Mouse (Mus musculus) embryonic stem cell, embryonic (primary cell): Measurements from ENCODE around the gene Wnt9a.

Source experiments
- CTCF ChIA-PET, 4 experiments: fragments of 300-600 bp in 2 of 4; fragments of 350-600 bp in 2 of 4; sonication (Branson Sonifier 250); formaldehyde crosslinking; loops; one replicate each; lab custom pipeline; 2022; ENCODE audit warnings: inconsistent platforms in 2 of 4; lab: Charles Lee
- POLR2A ChIA-PET, 4 experiments: fragments of 300-600 bp in 2 of 4; fragments of 350-600 bp in 2 of 4; sonication (Branson Sonifier 250); formaldehyde crosslinking; loops; one replicate each; lab custom pipeline; 2022; ENCODE audit warnings: antibody characterized with exemption in 4 of 4, inconsistent platforms in 1 of 4; lab: Charles Lee

Wnt9a gene

GRCm38 (mm10) chr11:59306461-59307421 lies at the start of gene Wnt9a:
Gene Wnt9a (plus strand): TSS chr11:59306928.
- ChIA-PET POLR2A (interaction anchor here (0.6 to 5.3 kb wide), 34 partner anchors 16 to 1101 kb away, joined by 3 to 33 read pairs (median 4); partner anchors contain the start of genes Wnt3a (in 2 of the 4), Zfp867 (in 2 of the 4), Iba57 (in 1 of the 4) and Jmjd4 (in 1 of the 4)), CTCF (interaction anchor here (0.7 to 3.3 kb wide), 24 partner anchors 9 to 472 kb away, joined by 3 to 22 read pairs (median 3); partner anchors contain the start of genes Zfp867 (in 1 of the 4) and Zkscan17 (in 1 of the 4))

GRCm38 (mm10) chr11:59259647-59260046 lies 47.1 kb upstream of the Wnt9a start:
- CTCF ChIA-PET, result no interaction called here
- POLR2A ChIA-PET, result interaction anchor here in 2 of 4 experiments (0.8 to 2.0 kb wide), 5 partner anchors 10 to 31 kb away, joined by 3 to 10 read pairs (median 4); partner anchors contain the start of gene Wnt3a (in 1 of the 2)

DNA sequence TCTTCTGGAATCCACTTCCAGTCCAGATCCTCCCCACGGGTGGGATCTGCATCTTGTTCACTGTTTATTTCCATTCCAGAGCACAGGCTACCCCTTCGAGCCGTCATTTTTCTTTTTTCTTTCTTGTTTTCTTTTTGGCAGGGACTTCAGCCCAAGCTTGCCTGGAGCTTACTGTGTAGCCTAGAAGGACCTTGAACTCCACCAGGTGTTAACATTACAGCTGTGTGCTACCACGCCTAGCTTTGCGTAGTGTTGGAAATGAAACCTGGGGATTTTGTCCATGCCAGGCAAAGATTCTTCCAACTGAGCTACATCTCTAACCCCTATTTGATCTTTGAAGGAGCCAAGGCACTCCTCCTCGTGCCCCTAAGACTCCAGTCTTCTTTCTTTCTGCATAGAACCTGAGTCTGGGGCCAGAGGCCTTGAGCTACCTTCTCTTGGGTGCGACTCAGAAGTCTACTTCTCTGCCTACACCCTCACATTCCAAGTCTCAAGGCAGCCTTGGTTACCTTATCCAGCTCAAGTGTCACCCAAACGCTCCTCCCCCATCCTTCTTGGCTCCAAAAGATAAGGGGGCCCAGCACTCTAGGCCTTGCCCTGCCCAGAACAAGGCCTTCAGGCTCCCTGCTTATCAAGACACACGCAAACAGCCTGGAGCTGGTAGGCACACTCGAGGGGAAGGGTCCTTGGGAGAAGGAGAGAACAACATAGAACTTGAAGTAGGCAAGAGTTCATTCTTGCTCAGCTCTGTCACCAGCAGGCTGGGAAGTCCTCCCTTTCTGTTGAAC lies 45.8 kb upstream of the Wnt9a start:
- ChIA-PET POLR2A (interaction anchor here in 3 of 4 experiments (0.5 to 2.0 kb wide), 11 partner anchors 9 to 1456 kb away, joined by 3 to 10 read pairs (median 3); partner anchors contain the start of gene Wnt3a (in 1 of the 3)), CTCF (interaction anchor here in 3 of 4 experiments (0.8 to 1.6 kb wide), 5 partner anchors 10 to 33 kb away, joined by 3 to 5 read pairs (median 4); no protein-coding TSS in a partner anchor)

- ChIA-PET POLR2A (interaction anchor here in 1 of 4 experiments (1.8 kb wide), 1 partner anchor 20 kb away, joined by 4 read pairs; no protein-coding TSS in a partner anchor), CTCF (no interaction called here)
These were observed 44.4 kb upstream of the Wnt9a start for GRCm38 (mm10) chr11:59262308-59262707.

DNA sequence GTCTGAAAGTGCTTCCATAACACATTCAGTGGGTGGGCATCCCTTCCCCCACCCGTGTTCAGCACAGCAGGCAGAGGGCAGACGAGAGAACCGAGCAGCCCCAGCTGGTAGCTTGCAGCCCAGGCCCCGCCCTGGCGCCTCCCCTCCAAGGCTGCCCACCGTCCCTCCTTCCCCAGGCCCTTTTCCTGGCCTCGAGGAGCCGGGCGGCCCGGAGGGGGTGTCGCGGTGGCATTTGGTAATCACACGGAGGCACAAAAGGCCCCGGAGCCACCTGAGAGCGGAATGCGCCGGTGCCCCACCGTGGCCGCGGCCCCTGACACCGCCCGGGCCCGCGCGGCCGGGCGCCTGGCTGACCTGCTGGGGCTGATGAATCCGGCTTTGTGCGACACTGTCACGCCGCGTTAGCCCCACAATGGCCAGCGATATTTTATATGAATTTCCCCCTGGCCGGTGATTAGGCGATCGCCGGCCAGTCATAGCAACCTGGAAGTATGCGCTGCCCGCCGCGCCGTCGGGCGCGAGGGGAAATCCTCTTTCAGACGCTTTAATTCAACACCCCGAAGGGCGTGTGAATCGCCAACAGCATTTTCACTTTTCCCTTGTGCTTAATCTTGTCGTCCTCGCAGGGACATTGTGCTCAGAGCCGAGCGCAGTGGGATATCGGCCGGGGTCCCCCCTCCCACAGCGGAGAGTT lies 42.7 kb upstream of the Wnt9a start:
- POLR2A ChIA-PET, result interaction anchor here in 2 of 4 experiments (0.8 to 1.8 kb wide), 2 partner anchors 18 to 20 kb away, joined by 3 to 4 read pairs; no protein-coding TSS in a partner anchor
- CTCF ChIA-PET, result interaction anchor here in 1 of 4 experiments (0.9 kb wide), 1 partner anchor 25 kb away, joined by 3 read pairs; no protein-coding TSS in a partner anchor

DNA sequence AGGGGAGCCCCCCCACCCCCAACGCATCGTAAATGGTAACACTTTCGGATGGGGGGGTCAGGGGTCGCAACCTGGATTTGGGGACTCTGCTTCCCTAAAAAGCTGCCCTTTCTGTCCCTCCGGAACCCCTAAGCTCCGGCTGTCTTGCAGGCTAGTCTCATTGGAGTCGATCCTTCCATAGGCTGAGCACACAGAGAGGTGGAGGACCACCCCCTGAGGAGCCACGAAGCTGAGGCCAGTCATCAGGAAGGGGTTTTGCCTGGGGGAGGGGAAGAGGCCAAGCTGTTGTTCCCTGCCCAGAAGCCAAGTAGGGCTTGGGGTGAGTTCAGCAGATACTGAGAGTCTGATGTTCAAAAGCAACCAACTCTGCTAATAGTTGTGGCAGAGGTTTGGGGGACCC lies 42.1 kb upstream of the Wnt9a start:
- POLR2A ChIA-PET, result interaction anchor here in 2 of 4 experiments (0.8 to 1.5 kb wide), 3 partner anchors 15 to 37 kb away, joined by 3 to 4 read pairs (median 3); partner anchors contain the start of gene Arf1 (in 1 of the 2)
- CTCF ChIA-PET, result interaction anchor here in 2 of 4 experiments (0.7 to 0.9 kb wide), 2 partner anchors 25 to 26 kb away, joined by 3 read pairs; no protein-coding TSS in a partner anchor

DNA sequence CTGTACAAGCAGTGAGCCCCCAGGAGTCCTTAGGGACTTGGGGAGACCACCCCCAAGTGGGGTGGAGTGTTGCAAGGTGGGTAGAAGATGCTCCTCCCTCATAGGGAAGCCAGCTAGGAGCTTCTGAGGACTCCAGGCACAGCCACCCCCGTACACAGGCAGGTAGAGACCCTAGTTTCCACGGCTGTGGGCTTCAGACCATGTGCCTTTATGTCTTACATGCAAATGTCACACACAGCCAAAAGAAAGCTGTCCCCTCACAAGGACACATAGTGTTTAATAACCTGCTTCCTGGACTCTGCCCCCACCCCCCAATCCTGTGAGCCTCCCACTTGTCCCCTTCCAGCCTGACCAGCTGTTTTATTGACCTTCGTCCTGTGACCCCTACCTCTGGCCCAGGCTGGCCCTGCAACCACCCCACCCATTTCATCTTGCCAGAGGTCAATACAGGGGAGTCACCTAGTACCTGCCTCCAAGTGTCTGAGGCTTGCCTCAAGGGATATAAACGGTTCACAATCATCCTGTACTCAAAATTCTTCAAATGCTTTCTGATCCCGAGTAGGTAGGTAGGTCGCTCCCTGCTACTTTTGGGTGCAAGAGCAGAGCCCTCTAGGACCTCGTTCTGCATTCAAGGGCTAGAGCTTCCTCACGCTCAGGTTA lies 41.4 kb upstream of the Wnt9a start:
- POLR2A ChIA-PET, result interaction anchor here in 3 of 4 experiments (0.7 to 1.5 kb wide), 5 partner anchors 16 to 37 kb away, joined by 3 to 4 read pairs (median 3); partner anchors contain the start of gene Arf1 (in 1 of the 3)
- CTCF ChIA-PET, result interaction anchor here in 1 of 4 experiments (0.7 kb wide), 1 partner anchor 26 kb away, joined by 3 read pairs; no protein-coding TSS in a partner anchor

GRCm38 (mm10) chr11:59266727-59267126 lies 40.0 kb upstream of the Wnt9a start:
- CTCF ChIA-PET, result interaction anchor here in 1 of 4 experiments (1.1 kb wide), 1 partner anchor 47 kb away, joined by 3 read pairs; no protein-coding TSS in a partner anchor
- POLR2A ChIA-PET, result no interaction called here

DNA sequence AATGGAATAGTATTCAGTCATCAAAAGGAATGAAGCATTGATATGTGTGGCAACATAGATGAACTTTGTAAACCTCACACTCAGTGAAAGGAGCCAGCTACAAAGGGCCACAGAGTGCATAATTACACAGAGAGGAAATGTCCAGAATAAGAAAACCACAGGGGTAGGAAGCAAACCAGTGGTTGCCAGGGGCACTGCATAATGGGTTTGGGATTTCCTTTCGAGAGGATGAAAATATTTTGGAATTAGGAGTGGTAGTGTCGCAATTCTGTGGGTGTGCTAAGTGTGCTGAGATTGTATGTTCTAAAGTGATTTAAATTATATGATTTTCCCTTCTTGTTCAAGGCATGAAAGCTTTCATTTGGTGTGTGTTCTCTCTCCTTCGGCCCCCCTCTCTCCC lies 32.5 kb upstream of the Wnt9a start:
- POLR2A ChIA-PET, result no interaction called here
- CTCF ChIA-PET, result no interaction called here

- POLR2A ChIA-PET, result no interaction called here
These were observed 29.9 kb upstream of the Wnt9a start for GRCm38 (mm10) chr11:59276877-59277276.

GRCm38 (mm10) chr11:59278047-59278446 lies 28.7 kb upstream of the Wnt9a start:
- ChIA-PET CTCF (interaction anchor here in 1 of 4 experiments (0.5 kb wide), 1 partner anchor 1203 kb away, joined by 6 read pairs; no protein-coding TSS in a partner anchor), POLR2A (interaction anchor here in 2 of 4 experiments (1.6 to 1.9 kb wide), 2 partner anchors 13 to 28 kb away, joined by 3 to 6 read pairs; partner anchors contain the start of gene Wnt3a (in 1 of the 2))

More at GRCm38 (mm10) chr11:59276877-59277276, 29.9 kb upstream of the Wnt9a start:
- CTCF ChIA-PET, result interaction anchor here in 1 of 4 experiments (0.7 kb wide), 1 partner anchor 26 kb away, joined by 4 read pairs; no protein-coding TSS in a partner anchor

DNA sequence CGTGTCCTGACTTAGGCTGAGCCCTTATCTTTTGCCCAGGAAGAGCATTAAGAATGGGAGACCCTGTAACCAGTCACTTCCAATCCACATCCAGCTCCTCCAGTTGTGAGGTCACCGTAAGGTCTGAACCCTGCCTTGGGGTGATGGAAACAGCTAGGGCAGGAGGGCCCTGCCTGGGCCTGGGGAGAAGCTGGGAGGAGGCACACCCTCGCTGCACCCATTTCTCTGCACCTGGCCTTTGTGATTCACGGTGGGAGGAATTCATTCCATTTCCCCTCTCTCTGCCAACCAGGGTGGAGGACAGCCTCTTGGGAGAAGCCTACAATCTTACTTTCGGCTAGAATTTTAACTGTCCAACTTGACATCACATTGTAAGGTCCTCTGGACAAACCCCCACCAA lies 24.6 kb upstream of the Wnt9a start:
- ChIA-PET POLR2A (interaction anchor here in 2 of 4 experiments (0.7 to 1.5 kb wide), 8 partner anchors 10 to 44 kb away, joined by 3 to 6 read pairs (median 3); no protein-coding TSS in a partner anchor), CTCF (interaction anchor here in 2 of 4 experiments (0.6 to 2.0 kb wide), 3 partner anchors 12 to 43 kb away, joined by 5 to 6 read pairs (median 5); no protein-coding TSS in a partner anchor)

DNA sequence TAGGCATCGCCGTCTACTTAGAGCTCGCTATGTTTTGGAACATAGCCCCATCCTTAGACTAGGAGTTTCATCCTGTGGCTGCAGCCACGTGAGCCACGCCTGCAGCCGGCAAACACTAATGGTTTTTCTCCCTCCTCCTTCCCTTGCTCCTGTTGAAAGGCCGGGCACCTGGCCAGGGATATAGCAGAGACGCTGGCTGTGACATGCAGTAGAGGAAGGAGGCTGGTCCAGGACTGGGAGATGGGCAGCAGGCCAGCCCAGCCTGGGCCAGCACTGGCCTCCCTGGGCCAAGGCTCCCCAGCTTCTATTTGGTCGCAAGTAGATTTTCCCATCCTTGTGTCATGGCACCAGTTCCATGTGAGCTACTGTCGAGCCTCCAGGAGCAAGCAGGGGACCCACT lies 23.8 kb upstream of the Wnt9a start:
- CTCF ChIA-PET, result interaction anchor here in 3 of 4 experiments (0.7 to 2.0 kb wide), 3 partner anchors 15 to 44 kb away, joined by 3 to 6 read pairs (median 4); no protein-coding TSS in a partner anchor
- POLR2A ChIA-PET, result interaction anchor here in 2 of 4 experiments (0.7 to 1.5 kb wide), 5 partner anchors 9 to 41 kb away, joined by 3 to 6 read pairs (median 4); no protein-coding TSS in a partner anchor

DNA sequence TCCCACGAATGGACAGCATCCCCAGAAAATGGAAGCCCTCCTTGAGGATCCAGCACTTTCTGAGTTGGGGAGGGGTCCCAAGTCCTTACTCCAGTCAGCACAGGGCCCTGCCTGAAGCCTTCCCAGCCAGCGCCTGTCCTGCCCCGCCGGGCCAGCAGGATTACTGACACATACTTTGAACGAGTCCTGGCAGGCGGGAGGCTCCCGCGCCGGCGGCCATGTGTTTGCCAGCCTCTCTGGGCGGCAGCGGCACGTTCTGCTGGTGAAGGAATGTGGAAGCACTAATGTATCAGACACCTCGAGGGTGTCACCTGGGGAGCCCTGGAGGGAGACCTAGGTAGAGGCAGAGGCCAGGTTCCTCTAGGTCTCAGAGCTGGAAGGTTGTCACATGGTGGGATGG lies 22.6 kb upstream of the Wnt9a start:
- CTCF ChIA-PET, result interaction anchor here in 2 of 4 experiments (0.6 to 0.7 kb wide), 2 partner anchors 18 to 199 kb away, joined by 3 read pairs; no protein-coding TSS in a partner anchor
- POLR2A ChIA-PET, result interaction anchor here in 1 of 4 experiments (1.2 kb wide), 1 partner anchor 24 kb away, joined by 4 read pairs; no protein-coding TSS in a partner anchor

DNA sequence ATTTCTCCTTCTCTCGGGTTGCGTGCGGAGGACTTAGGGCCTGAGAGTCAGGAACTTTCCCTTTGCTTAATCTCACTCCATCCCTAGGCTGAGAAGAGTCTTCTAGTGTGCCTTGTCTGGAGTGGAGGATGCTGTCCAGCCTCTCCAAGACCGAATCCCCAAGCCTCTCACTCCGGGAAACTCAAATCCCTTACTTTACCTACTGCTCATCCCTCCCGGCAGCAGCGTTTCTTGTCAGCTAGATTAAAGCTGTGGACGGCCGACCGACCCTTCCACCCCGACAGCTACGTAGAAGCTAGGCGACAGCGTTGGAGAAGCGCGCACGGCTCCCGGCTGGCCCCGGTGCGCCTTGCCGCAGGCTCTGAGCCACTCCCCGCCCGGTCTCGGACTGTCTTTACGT lies 17.0 kb upstream of the Wnt9a start:
- CTCF ChIA-PET, result interaction anchor here (0.6 to 5.0 kb wide), 13 partner anchors 9 to 375 kb away, joined by 3 to 34 read pairs (median 5); no protein-coding TSS in a partner anchor
- POLR2A ChIA-PET, result interaction anchor here (0.6 to 1.6 kb wide), 11 partner anchors 9 to 335 kb away, joined by 3 to 5 read pairs (median 3); partner anchors contain the start of genes Hist3h2a (in 1 of the 4), Mrpl55 (in 1 of the 4) and Trim17 (in 1 of the 4)
